Mouse (Mus musculus) ovary, postnatal 36 days (tissue): ENCODE results near the gene Zic5.

Source experiments
- DNase-seq: peaks from one replicate; pipeline ENCODE4 v3.0.0; 2022; ENCODE audit warnings: low spot score, mixed read lengths

Gene Zic5

GRCm38 (mm10) chr14:122464763-122465741 lies at the start of gene Zic5:
Gene Zic5, minus strand, starts transcription at chr14:122465677.
- no peak for DNase-seq

GRCm38 (mm10) chr14:122513511-122514036 lies 48.1 kb upstream of the Zic5 start:
- DNase-seq = no peak

GRCm38 (mm10) chr14:122511519-122511918 lies 46.0 kb upstream of the Zic5 start:
- DNase-seq = no peak

- DNase-seq = no peak
These were observed 43.6 kb upstream of the Zic5 start for GRCm38 (mm10) chr14:122509058-122509457.

- DNase-seq = no peak
These were observed 26.5 kb upstream of the Zic5 start for GRCm38 (mm10) chr14:122492015-122492414.

- DNase-seq = no peak
These were observed 26.0 kb upstream of the Zic5 start for GRCm38 (mm10) chr14:122491521-122491920.

- no peak for DNase-seq
These were observed 25.2 kb upstream of the Zic5 start, which contains the start of gene Gm10837 for GRCm38 (mm10) chr14:122490441-122491328. Gene Gm10837, plus strand, starts transcription at chr14:122490586.

- DNase-seq = no peak
These were observed 24.4 kb upstream of the Zic5 start for GRCm38 (mm10) chr14:122489686-122490414.

GRCm38 (mm10) chr14:122489041-122489440 lies 23.6 kb upstream of the Zic5 start:
- DNase-seq = no peak

GRCm38 (mm10) chr14:122487366-122487765 lies 21.9 kb upstream of the Zic5 start:
- DNase-seq = no peak

GRCm38 (mm10) chr14:122486611-122487010 lies 21.1 kb upstream of the Zic5 start:
- DNase-seq = no peak

- DNase-seq = no peak
These were observed 20.2 kb upstream of the Zic5 start for GRCm38 (mm10) chr14:122485635-122486181.

- no peak for DNase-seq
These were observed 19.5 kb upstream of the Zic5 start for GRCm38 (mm10) chr14:122484844-122485551.

GRCm38 (mm10) chr14:122484458-122484843 lies 19.0 kb upstream of the Zic5 start:
- no peak for DNase-seq

GRCm38 (mm10) chr14:122483556-122484421 lies 18.3 kb upstream of the Zic5 start:
- no peak for DNase-seq

GRCm38 (mm10) chr14:122483024-122483385 lies 17.5 kb upstream of the Zic5 start:
- DNase-seq = no peak

GRCm38 (mm10) chr14:122482081-122483023 lies 16.9 kb upstream of the Zic5 start:
- no peak for DNase-seq

GRCm38 (mm10) chr14:122481181-122481580 lies 15.7 kb upstream of the Zic5 start:
- DNase-seq = no peak

- no peak for DNase-seq
These were observed 14.9 kb upstream of the Zic5 start for GRCm38 (mm10) chr14:122480355-122480754.
